Mouse (Mus musculus): ENCODE measurements around the gene Mff. TPM values are rescaled to one million over a fixed set of nuclear protein-coding genes. Genes with fewer than 3 reads are reported as not detected.
A peak's percentile ranks its signal among the peaks of the same experiment; 100 is the strongest.

Mff gene
- polyA plus RNA-seq (2015; fragmentation: Nextera tagmentation; extraction: Ambion mirVana), result 394 and 397 TPM in 2 replicates

GRCm38 (mm10) chr1:82724339-82725025 lies at the start of gene Mff:
Mff (plus strand) TSS chr1:82724890.
- Histone ChIP-seq H3K4me2 (peak within 1 kb of the TSS; percentile 73), H3K4me1 (peaks cover 16% of the 10 kb centered on the region), H3K27ac (peak within 1 kb of the TSS; percentile 78), H3K4me3 (peak within 1 kb of the TSS; percentile 86), H3K27me3 (replicated peaks) (peaks cover 16% of the 10 kb centered on the region), H3K36me3 (replicated peaks) (peaks cover 8% of the 10 kb centered on the region; the same call in 1 of the 2 replicates), H3K9ac (peak within 1 kb of the TSS; percentile 93), H3K9me3 (no peaks in the 10 kb centered on the region)
- ATAC-seq (replicated peaks), result peak; percentile 100
- 10% methylated on average over 38 of the region's 38 CpGs for WGBS

GRCm38 (mm10) chr1:82686328-82686727 lies 38.4 kb upstream of the Mff start:
- H3K36me3 ChIP-seq (replicated peaks), result no peaks in the 10 kb centered on the region
- 90% methylated on average over 5 of the region's 5 CpGs for WGBS
- no peak for ATAC-seq (replicated peaks)
- H3K9ac ChIP-seq, result no peak overlapping the region
- H3K4me2 ChIP-seq, result no peak overlapping the region
- H3K4me1 ChIP-seq, result no peaks in the 10 kb centered on the region
- no peaks in the 10 kb centered on the region for H3K27me3 ChIP-seq (replicated peaks)
- H3K9me3 ChIP-seq, result no peaks in the 10 kb centered on the region
- H3K27ac ChIP-seq, result no peak overlapping the region
- no peak overlapping the region for H3K4me3 ChIP-seq

DNA sequence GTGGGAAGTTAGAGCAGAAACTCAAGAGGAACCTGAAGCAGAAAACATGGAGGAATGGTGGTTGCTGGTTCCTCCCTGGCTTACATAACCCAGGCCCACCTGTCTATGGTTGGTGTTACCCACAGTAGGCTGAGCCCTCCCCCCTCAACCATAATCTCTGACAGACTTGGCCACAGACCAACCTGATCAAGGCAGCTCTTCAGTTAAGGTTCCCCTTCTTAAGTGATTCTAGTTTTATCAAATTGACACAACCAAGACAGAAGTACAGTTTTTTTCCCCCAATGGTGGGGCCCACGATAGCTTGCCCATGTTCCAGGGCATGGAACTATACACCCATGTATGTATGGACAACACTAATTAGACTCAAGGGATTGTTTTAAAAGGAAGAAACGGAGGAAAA lies 37.8 kb upstream of the Mff start:
- Histone ChIP-seq H3K4me1 (no peaks in the 10 kb centered on the region), H3K27ac (no peak overlapping the region), H3K4me2 (no peak overlapping the region), H3K4me3 (no peak overlapping the region), H3K9ac (no peak overlapping the region), H3K27me3 (replicated peaks) (no peaks in the 10 kb centered on the region), H3K9me3 (no peaks in the 10 kb centered on the region), H3K36me3 (replicated peaks) (no peaks in the 10 kb centered on the region)
- 86% methylated on average over 2 of the region's 2 CpGs for WGBS
- ATAC-seq (replicated peaks), result no peak

GRCm38 (mm10) chr1:82687931-82688330 lies 36.8 kb upstream of the Mff start:
- no peak overlapping the region for H3K4me2 ChIP-seq
- no peak overlapping the region for H3K27ac ChIP-seq
- H3K9me3 ChIP-seq, result no peaks in the 10 kb centered on the region
- ATAC-seq (replicated peaks), result no peak
- H3K4me3 ChIP-seq, result no peak overlapping the region
- H3K4me1 ChIP-seq, result no peaks in the 10 kb centered on the region
- no peaks in the 10 kb centered on the region for H3K27me3 ChIP-seq (replicated peaks)
- no peaks in the 10 kb centered on the region for H3K36me3 ChIP-seq (replicated peaks)
- no peak overlapping the region for H3K9ac ChIP-seq
- WGBS, result 56% methylated on average over 6 of the region's 6 CpGs

GRCm38 (mm10) chr1:82695915-82696314 lies 28.8 kb upstream of the Mff start:
- no peaks in the 10 kb centered on the region for H3K4me1 ChIP-seq
- H3K4me2 ChIP-seq, result no peak overlapping the region
- ATAC-seq (replicated peaks), result no peak
- H3K27me3 ChIP-seq (replicated peaks), result no peaks in the 10 kb centered on the region
- 56% methylated on average over 3 of the region's 3 CpGs for WGBS
- H3K36me3 ChIP-seq (replicated peaks), result no peaks in the 10 kb centered on the region
- no peak overlapping the region for H3K9ac ChIP-seq
- H3K4me3 ChIP-seq, result no peak overlapping the region
- H3K9me3 ChIP-seq, result no peaks in the 10 kb centered on the region
- H3K27ac ChIP-seq, result no peak overlapping the region

- whole genome bisulfite sequencing, result 77% methylated on average over 9 of the region's 9 CpGs
- Histone ChIP-seq H3K27ac (no peak overlapping the region), H3K9ac (no peak overlapping the region), H3K4me2 (no peak overlapping the region), H3K9me3 (no peaks in the 10 kb centered on the region), H3K4me1 (no peaks in the 10 kb centered on the region), H3K36me3 (replicated peaks) (no peaks in the 10 kb centered on the region), H3K4me3 (no peak overlapping the region), H3K27me3 (replicated peaks) (peaks cover 15% of the 10 kb centered on the region)
- ATAC-seq (replicated peaks), result no peak
Measured at GRCm38 (mm10) chr1:82717816-82718512, 6.7 kb upstream of the Mff start.

GRCm38 (mm10) chr1:82725026-82725874 lies 560 bp downstream of the Mff start:
- ATAC-seq (replicated peaks), result peak; percentile 97
- H3K4me3 ChIP-seq, result peak overlapping the region; percentile 86
- peaks cover 16% of the 10 kb centered on the region for H3K27me3 ChIP-seq (replicated peaks)
- H3K27ac ChIP-seq, result peak overlapping the region; percentile 78
- H3K4me2 ChIP-seq, result peak overlapping the region; percentile 73
- H3K4me1 ChIP-seq, result peaks cover 16% of the 10 kb centered on the region
- H3K36me3 ChIP-seq (replicated peaks), result peaks cover 16% of the 10 kb centered on the region
- under 1% methylated on average over 37 of the region's 37 CpGs for WGBS
- H3K9me3 ChIP-seq, result no peaks in the 10 kb centered on the region
- peak overlapping the region; percentile 93 for H3K9ac ChIP-seq

GRCm38 (mm10) chr1:82725875-82726185 lies 1.1 kb downstream of the Mff start:
- no peaks in the 10 kb centered on the region for H3K9me3 ChIP-seq
- H3K4me2 ChIP-seq, result peak overlapping the region; percentile 73
- H3K27me3 ChIP-seq (replicated peaks), result peaks cover 16% of the 10 kb centered on the region
- no peak for ATAC-seq (replicated peaks)
- H3K9ac ChIP-seq, result peak overlapping the region; percentile 93
- peak overlapping the region; percentile 86 for H3K4me3 ChIP-seq
- peaks cover 20% of the 10 kb centered on the region for H3K36me3 ChIP-seq (replicated peaks)
- no peak overlapping the region for H3K27ac ChIP-seq
- WGBS, result 46% methylated on average over 4 of the region's 4 CpGs
- peaks cover 16% of the 10 kb centered on the region for H3K4me1 ChIP-seq

DNA sequence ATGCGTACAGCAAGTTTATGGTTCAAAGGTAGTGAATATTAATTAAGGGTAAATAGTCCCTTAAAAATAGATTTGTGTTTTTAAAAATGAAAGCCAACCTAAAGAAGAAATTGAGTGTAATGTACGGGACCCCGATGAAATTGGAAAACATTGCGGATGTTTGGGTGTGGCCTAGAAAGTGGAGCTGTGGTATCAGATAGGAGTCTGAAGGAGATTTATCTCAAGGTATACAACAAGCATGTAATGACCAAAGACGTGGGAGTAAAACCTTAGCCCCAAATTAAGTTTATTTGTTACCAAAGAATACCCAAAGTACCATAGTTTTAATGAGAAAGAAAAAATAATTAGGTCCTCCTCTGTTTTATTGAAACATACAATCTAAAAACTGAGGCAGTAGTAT lies 1.8 kb downstream of the Mff start:
- no peak overlapping the region for H3K4me3 ChIP-seq
- H3K9ac ChIP-seq, result no peak overlapping the region
- no peaks in the 10 kb centered on the region for H3K9me3 ChIP-seq
- peaks cover 10% of the 10 kb centered on the region for H3K27me3 ChIP-seq (replicated peaks)
- H3K27ac ChIP-seq, result no peak overlapping the region
- peaks cover 16% of the 10 kb centered on the region for H3K4me1 ChIP-seq
- 95% methylated on average over 5 of the region's 5 CpGs for WGBS
- no peak for ATAC-seq (replicated peaks)
- H3K36me3 ChIP-seq (replicated peaks), result peaks cover 26% of the 10 kb centered on the region
- no peak overlapping the region for H3K4me2 ChIP-seq

GRCm38 (mm10) chr1:82733357-82733756 lies 8.7 kb downstream of the Mff start:
- H3K27me3 ChIP-seq (replicated peaks), result no peaks in the 10 kb centered on the region
- H3K9me3 ChIP-seq, result no peaks in the 10 kb centered on the region
- no peak overlapping the region for H3K4me2 ChIP-seq
- no peak overlapping the region for H3K27ac ChIP-seq
- ATAC-seq (replicated peaks), result no peak
- H3K9ac ChIP-seq, result no peak overlapping the region
- H3K4me1 ChIP-seq, result no peaks in the 10 kb centered on the region
- peaks cover 56% of the 10 kb centered on the region for H3K36me3 ChIP-seq (replicated peaks)
- 93% methylated on average over 1 of the region's 1 CpGs for WGBS
- no peak overlapping the region for H3K4me3 ChIP-seq

DNA sequence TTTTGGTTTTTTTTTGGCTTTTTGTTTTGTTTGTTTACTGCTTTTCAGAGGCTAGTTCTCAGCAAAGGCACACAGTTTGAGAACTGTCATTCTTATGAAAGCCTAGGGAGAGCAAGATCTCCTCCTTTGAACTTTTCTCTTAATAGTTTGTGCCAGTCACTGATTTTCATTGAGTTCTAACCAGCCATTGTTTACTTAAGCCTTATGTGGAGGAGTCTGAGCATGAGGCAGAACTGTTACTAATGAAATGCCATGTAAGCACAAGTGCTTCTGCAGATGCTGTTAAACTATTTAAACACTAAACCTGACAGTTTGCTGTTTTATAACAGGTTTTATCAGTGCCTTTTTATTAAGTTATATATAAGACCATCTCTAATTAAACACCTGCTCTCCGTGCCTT lies 13.4 kb downstream of the Mff start:
- Histone ChIP-seq H3K9ac (no peak overlapping the region), H3K27ac (no peak overlapping the region), H3K9me3 (no peaks in the 10 kb centered on the region), H3K4me1 (no peaks in the 10 kb centered on the region), H3K4me3 (no peak overlapping the region), H3K36me3 (replicated peaks) (peaks cover 21% of the 10 kb centered on the region), H3K4me2 (no peak overlapping the region), H3K27me3 (replicated peaks) (no peaks in the 10 kb centered on the region)
- WGBS, result 84% methylated on average over 1 of the region's 1 CpGs
- no peak for ATAC-seq (replicated peaks)

- H3K36me3 ChIP-seq (replicated peaks), result peaks cover 6% of the 10 kb centered on the region
- ATAC-seq (replicated peaks), result no peak
- 89% methylated on average over 7 of the region's 7 CpGs for WGBS
Measured at GRCm38 (mm10) chr1:82741539-82741938, 16.8 kb downstream of the Mff start.

More at GRCm38 (mm10) chr1:82741539-82741938, 16.8 kb downstream of the Mff start:
- Histone ChIP-seq H3K27me3 (replicated peaks) (no peaks in the 10 kb centered on the region), H3K27ac (no peak overlapping the region), H3K4me2 (no peak overlapping the region), H3K9me3 (no peaks in the 10 kb centered on the region), H3K9ac (no peak overlapping the region), H3K4me1 (no peaks in the 10 kb centered on the region), H3K4me3 (no peak overlapping the region)

All from midbrain, embryonic 15.5 days (tissue).